8 mouse cellular contexts compared by ENCODE assay signal in the genomic region with DNA sequence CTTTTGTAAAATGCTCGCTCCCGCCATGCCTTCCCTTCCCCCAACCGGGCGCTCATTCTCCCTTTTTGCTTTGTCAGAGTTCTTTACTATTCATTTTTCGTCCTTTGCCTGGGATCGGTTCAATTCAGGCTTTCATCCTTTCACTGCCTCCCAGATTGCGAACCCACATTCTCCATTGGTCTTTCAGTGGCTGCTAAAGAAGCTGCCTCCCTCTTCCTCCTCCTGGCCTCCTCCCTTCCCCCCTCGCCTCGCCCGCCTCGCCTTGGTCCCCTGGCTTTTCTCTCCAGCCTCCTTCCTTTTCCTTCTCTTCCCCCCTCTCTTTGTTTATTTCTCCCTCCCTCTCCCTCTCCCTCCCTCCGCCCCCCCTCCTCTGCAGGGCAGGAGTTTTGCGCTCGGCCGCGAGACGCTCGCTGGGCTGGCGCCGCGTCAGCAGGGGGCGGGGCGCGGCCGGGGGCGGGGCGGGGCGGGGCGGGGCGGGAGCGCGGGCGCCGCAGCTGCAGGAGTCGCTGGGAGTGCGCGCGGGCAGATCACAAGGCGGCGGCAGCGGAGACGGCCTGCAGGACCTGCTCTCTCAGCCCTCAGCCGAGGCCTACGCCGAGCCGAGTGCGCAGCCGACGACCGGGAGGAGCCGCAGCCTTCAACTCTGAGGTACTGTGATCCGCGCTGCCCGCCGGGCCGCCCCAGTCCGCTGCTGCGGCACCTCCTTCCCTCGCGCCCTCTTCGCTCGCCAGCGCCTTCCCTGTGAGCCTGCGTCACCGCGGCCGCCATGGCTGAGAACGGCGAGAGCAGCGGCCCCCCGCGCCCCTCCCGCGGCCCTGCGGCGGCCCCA. TPM values are rescaled to one million over a fixed set of nuclear protein-coding genes. Genes with fewer than 3 reads are reported as not detected.
DNase-seq lines count a peak whose midpoint lies in the region; ATAC-seq lines count a peak whose summit lies in the region.

Gene Ubqln2 (plus strand): TSS at position 540 of the 829 bp plus-strand sequence.

- no peaks in the 10 kb centered on the region for H3K4me1 ChIP-seq in intestine, embryonic 16.5 days (ENCODE audit: control insufficient read depth, insufficient read depth, low read length)

- DNase-seq in adrenal gland, adult 8-10 months = peak; percentile 66
- peak; percentile 90 for DNase-seq in embryo, embryonic 9.5 days (ENCODE audit: extremely low spot score)
- peak; percentile 57 to 72 for DNase-seq in gastrocnemius, postnatal 4 days (ENCODE audit: low spot score in 2 of 2)
- peak; percentile 77 to 80 for DNase-seq in left cerebral cortex, postnatal 25 days (ENCODE audit: low spot score in 2 of 2)
- DNase-seq in mesoderm, embryonic 11.5 days (ENCODE audit: low read depth, low spot score) = peak; percentile 89
- peak; percentile 80 for DNase-seq in right cerebral cortex, postnatal 25 days
- DNase-seq in urinary bladder, postnatal 36 days (ENCODE audit: low spot score in 2 of 2) = peak; percentile 51 to 72

- peak within 1 kb of the TSS; percentile 73 for H3K4me2 ChIP-seq in intestine, embryonic 16.5 days (ENCODE audit: low read depth, low read length)

- peak within 1 kb of the TSS; percentile 74 for H3K9ac ChIP-seq in intestine, embryonic 16.5 days (ENCODE audit: low read depth, low read length)

- no peaks in the 10 kb centered on the region for H3K36me3 ChIP-seq in intestine, embryonic 16.5 days (ENCODE audit: control insufficient read depth, insufficient read depth, low read length)

- H3K9me3 ChIP-seq in intestine, embryonic 16.5 days (ENCODE audit: control insufficient read depth, low read length) = no peaks in the 10 kb centered on the region

- 20% methylated on average over 47 of the region's 76 CpGs for WGBS in intestine, embryonic 16.5 days

- intact Hi-C loops in left cerebral cortex, postnatal 25 days (cut with DNase I) = loop anchor here (5.0 kb wide), 1 partner anchor 106 kb away; no protein-coding TSS in a partner anchor

- peak within 1 kb of the TSS; percentile 96 for H3K27ac ChIP-seq in intestine, embryonic 16.5 days (ENCODE audit: low read length)

- peak within 1 kb of the TSS; percentile 56 for H3K4me3 ChIP-seq in intestine, embryonic 16.5 days (ENCODE audit: low read length)

- peak; percentile 95 for ATAC-seq in intestine, embryonic 16.5 days

- no peaks in the 10 kb centered on the region for H3K27me3 ChIP-seq in intestine, embryonic 16.5 days (replicated peaks; ENCODE audit: control insufficient read depth, insufficient read depth, low read length)

RNA-seq across cellular contexts. Expression of gene Ubqln2, which starts in this region (rescaled TPM):
- total RNA-seq in adrenal gland, adult 8-10 months (2022) = 10 to 100 TPM; 64.1 to 79.8 (median 69.0) TPM
- total RNA-seq in gastrocnemius, postnatal 4 days (2021) = 10 to 100 TPM; 31.4 to 33.6 TPM
- polyA plus RNA-seq in intestine, embryonic 16.5 days (2015; fragmentation: Nextera tagmentation; extraction: Ambion mirVana) = 10.6 and 13.0 TPM in 2 replicates
- 100 to 1,000 TPM; 218 to 226 TPM for total RNA-seq in left cerebral cortex, postnatal 25 days (2021)

Comparison
In these comparisons a context has a peak if more than half of its experiments do, and no peak if none do; other contexts are left out.
1. Peak in every context shown above with its lines: DNase-seq, ATAC-seq, H3K4me3 ChIP-seq and H3K27ac ChIP-seq.